Mouse (Mus musculus): ENCODE measurements at regions not wholly inside any gene's neighbourhood (a gene's known extent, or its start where the extent isn't known, plus 50 kb on each side); places are given as distances from the start of the nearest gene placed in this dataset.
"Not testable (repeated sequence)": the region's sequence is repeated elsewhere in the genome, so short reads cannot be mapped to it uniquely, and the experiment has no call there.

GRCm38 (mm10) chr4:55630215-55630614, 97.9 kb upstream of the Klf4 start:
- not testable (repeated sequence) for H3K27me3 ChIP-seq (ENCODE audit: low read depth, poor library complexity, severe bottlenecking); H3K9me3 ChIP-seq (replicated peaks); H3K4me1 ChIP-seq; H3K36me3 ChIP-seq; DNase-seq (ENCODE audit: low spot score); H3K4me3 ChIP-seq; H3K27ac ChIP-seq
- WGBS, result 91% methylated on average over 4 of the region's 4 CpGs

- DNase-seq (ENCODE audit: low spot score), result no peak
- H3K4me1 ChIP-seq, result no peaks in the 10 kb centered on the region
- H3K9me3 ChIP-seq (replicated peaks), result no peaks in the 10 kb centered on the region
- H3K36me3 ChIP-seq, result no peaks in the 10 kb centered on the region
- no peak overlapping the region for H3K4me3 ChIP-seq
- 86% methylated on average over 9 of the region's 9 CpGs for WGBS
- no peak overlapping the region for H3K27ac ChIP-seq
- no peaks in the 10 kb centered on the region for H3K27me3 ChIP-seq (ENCODE audit: low read depth, poor library complexity, severe bottlenecking)
These were observed 92.5 kb upstream of the Klf4 start for GRCm38 (mm10) chr4:55624779-55625178.

- no peaks in the 10 kb centered on the region for H3K27me3 ChIP-seq (ENCODE audit: low read depth, poor library complexity, severe bottlenecking)
- no peak overlapping the region for H3K27ac ChIP-seq
- no peaks in the 10 kb centered on the region for H3K9me3 ChIP-seq (replicated peaks)
- 86% methylated on average over 4 of the region's 4 CpGs for WGBS
- H3K4me1 ChIP-seq, result no peaks in the 10 kb centered on the region
- no peak for DNase-seq (ENCODE audit: low spot score)
- no peaks in the 10 kb centered on the region for H3K36me3 ChIP-seq
- no peak overlapping the region for H3K4me3 ChIP-seq
These were observed 91.0 kb upstream of the Klf4 start for GRCm38 (mm10) chr4:55623151-55623760.

- H3K36me3 ChIP-seq, result no peaks in the 10 kb centered on the region
- DNase-seq (ENCODE audit: low spot score), result no peak
- no peaks in the 10 kb centered on the region for H3K4me1 ChIP-seq
- no peak overlapping the region for H3K27ac ChIP-seq
- H3K4me3 ChIP-seq, result no peak overlapping the region
- 75% methylated on average over 4 of the region's 4 CpGs for WGBS
- H3K9me3 ChIP-seq (replicated peaks), result no peaks in the 10 kb centered on the region
- H3K27me3 ChIP-seq (ENCODE audit: low read depth, poor library complexity, severe bottlenecking), result no peaks in the 10 kb centered on the region
These were observed 90.4 kb upstream of the Klf4 start for GRCm38 (mm10) chr4:55622651-55623050.

- 91% methylated on average over 3 of the region's 3 CpGs for WGBS
- Histone ChIP-seq H3K9me3 (replicated peaks) (no peaks in the 10 kb centered on the region), H3K4me1 (no peaks in the 10 kb centered on the region), H3K36me3 (no peaks in the 10 kb centered on the region), H3K27ac (no peak overlapping the region), H3K27me3 (ENCODE audit: low read depth, poor library complexity, severe bottlenecking) (no peaks in the 10 kb centered on the region), H3K4me3 (no peak overlapping the region)
- no peak for DNase-seq (ENCODE audit: low spot score)
These were observed 87.6 kb upstream of the Klf4 start for GRCm38 (mm10) chr4:55619891-55620290.

- Histone ChIP-seq H3K4me1 (no peaks in the 10 kb centered on the region), H3K9me3 (replicated peaks) (no peaks in the 10 kb centered on the region), H3K4me3 (no peak overlapping the region), H3K27ac (no peak overlapping the region), H3K36me3 (no peaks in the 10 kb centered on the region), H3K27me3 (ENCODE audit: low read depth, poor library complexity, severe bottlenecking) (no peaks in the 10 kb centered on the region)
- WGBS, result 79% methylated on average over 6 of the region's 6 CpGs
- DNase-seq (ENCODE audit: low spot score), result no peak
These were observed 83.5 kb upstream of the Klf4 start for GRCm38 (mm10) chr4:55615808-55616207.

- WGBS, result 92% methylated on average over 3 of the region's 3 CpGs
These were observed 81.3 kb upstream of the Klf4 start for GRCm38 (mm10) chr4:55613523-55613922.

GRCm38 (mm10) chr4:55610998-55611397, 78.7 kb upstream of the Klf4 start:
- no peak overlapping the region for H3K4me3 ChIP-seq
- DNase-seq (ENCODE audit: low spot score), result no peak
- 87% methylated on average over 4 of the region's 4 CpGs for WGBS

More at GRCm38 (mm10) chr4:55613523-55613922, 81.3 kb upstream of the Klf4 start:
- no peak for DNase-seq (ENCODE audit: low spot score)
- Histone ChIP-seq H3K4me1 (no peaks in the 10 kb centered on the region), H3K4me3 (no peak overlapping the region), H3K36me3 (no peaks in the 10 kb centered on the region), H3K27ac (no peak overlapping the region), H3K27me3 (ENCODE audit: low read depth, poor library complexity, severe bottlenecking) (no peaks in the 10 kb centered on the region), H3K9me3 (replicated peaks) (no peaks in the 10 kb centered on the region)

GRCm38 (mm10) chr4:55609214-55609613, 76.9 kb upstream of the Klf4 start:
- Histone ChIP-seq H3K4me1 (no peaks in the 10 kb centered on the region), H3K9me3 (replicated peaks) (no peaks in the 10 kb centered on the region), H3K4me3 (no peak overlapping the region), H3K27ac (no peak overlapping the region), H3K36me3 (no peaks in the 10 kb centered on the region), H3K27me3 (ENCODE audit: low read depth, poor library complexity, severe bottlenecking) (no peaks in the 10 kb centered on the region)
- WGBS, result 90% methylated on average over 5 of the region's 5 CpGs
- DNase-seq (ENCODE audit: low spot score), result no peak

More at GRCm38 (mm10) chr4:55610998-55611397, 78.7 kb upstream of the Klf4 start:
- Histone ChIP-seq H3K27ac (no peak overlapping the region), H3K36me3 (no peaks in the 10 kb centered on the region), H3K27me3 (ENCODE audit: low read depth, poor library complexity, severe bottlenecking) (no peaks in the 10 kb centered on the region), H3K9me3 (replicated peaks) (no peaks in the 10 kb centered on the region), H3K4me1 (no peaks in the 10 kb centered on the region)

GRCm38 (mm10) chr4:55605541-55605940, 73.3 kb upstream of the Klf4 start:
- 79% methylated on average over 9 of the region's 9 CpGs for WGBS
- DNase-seq (ENCODE audit: low spot score), result no peak
- Histone ChIP-seq H3K27me3 (ENCODE audit: low read depth, poor library complexity, severe bottlenecking) (no peaks in the 10 kb centered on the region), H3K9me3 (replicated peaks) (no peaks in the 10 kb centered on the region), H3K36me3 (no peaks in the 10 kb centered on the region), H3K27ac (no peak overlapping the region), H3K4me3 (no peak overlapping the region), H3K4me1 (no peaks in the 10 kb centered on the region)

- Histone ChIP-seq H3K27ac (no peak overlapping the region), H3K9me3 (replicated peaks) (no peaks in the 10 kb centered on the region), H3K4me3 (no peak overlapping the region), H3K27me3 (ENCODE audit: low read depth, poor library complexity, severe bottlenecking) (no peaks in the 10 kb centered on the region), H3K36me3 (no peaks in the 10 kb centered on the region), H3K4me1 (no peaks in the 10 kb centered on the region)
- 92% methylated on average over 11 of the region's 11 CpGs for WGBS
- DNase-seq (ENCODE audit: low spot score), result no peak
These were observed 72.6 kb upstream of the Klf4 start for GRCm38 (mm10) chr4:55604915-55605314.

GRCm38 (mm10) chr4:55603821-55604435, 71.7 kb upstream of the Klf4 start:
- Histone ChIP-seq H3K9me3 (replicated peaks) (no peaks in the 10 kb centered on the region), H3K4me3 (no peak overlapping the region), H3K27me3 (ENCODE audit: low read depth, poor library complexity, severe bottlenecking) (no peaks in the 10 kb centered on the region), H3K27ac (no peak overlapping the region), H3K4me1 (no peaks in the 10 kb centered on the region), H3K36me3 (no peaks in the 10 kb centered on the region)
- WGBS, result 71% methylated on average over 4 of the region's 4 CpGs
- no peak for DNase-seq (ENCODE audit: low spot score)

- Histone ChIP-seq H3K27ac (no peak overlapping the region), H3K4me1 (peaks cover 5% of the 10 kb centered on the region; the same call in 1 of the 2 replicates), H3K9me3 (replicated peaks) (no peaks in the 10 kb centered on the region), H3K36me3 (no peaks in the 10 kb centered on the region), H3K27me3 (ENCODE audit: low read depth, poor library complexity, severe bottlenecking) (no peaks in the 10 kb centered on the region), H3K4me3 (no peak overlapping the region)
- 89% methylated on average over 7 of the region's 7 CpGs for WGBS
- no peak for DNase-seq (ENCODE audit: low spot score)
These were observed 62.9 kb upstream of the Klf4 start for GRCm38 (mm10) chr4:55595203-55595602.

- no peaks in the 10 kb centered on the region for H3K9me3 ChIP-seq (replicated peaks)
- H3K27ac ChIP-seq, result no peak overlapping the region
- H3K36me3 ChIP-seq, result no peaks in the 10 kb centered on the region
- H3K27me3 ChIP-seq (ENCODE audit: low read depth, poor library complexity, severe bottlenecking), result no peaks in the 10 kb centered on the region
- no peak overlapping the region for H3K4me3 ChIP-seq
- WGBS, result 69% methylated on average over 6 of the region's 6 CpGs
- H3K4me1 ChIP-seq, result peaks cover 5% of the 10 kb centered on the region; the same call in 1 of the 2 replicates
- no peak for DNase-seq (ENCODE audit: low spot score)
These were observed 62.4 kb upstream of the Klf4 start for GRCm38 (mm10) chr4:55594699-55595098.
